Comparison of ENCODE assay signal across 1 mouse cellular context in the genomic region with DNA sequence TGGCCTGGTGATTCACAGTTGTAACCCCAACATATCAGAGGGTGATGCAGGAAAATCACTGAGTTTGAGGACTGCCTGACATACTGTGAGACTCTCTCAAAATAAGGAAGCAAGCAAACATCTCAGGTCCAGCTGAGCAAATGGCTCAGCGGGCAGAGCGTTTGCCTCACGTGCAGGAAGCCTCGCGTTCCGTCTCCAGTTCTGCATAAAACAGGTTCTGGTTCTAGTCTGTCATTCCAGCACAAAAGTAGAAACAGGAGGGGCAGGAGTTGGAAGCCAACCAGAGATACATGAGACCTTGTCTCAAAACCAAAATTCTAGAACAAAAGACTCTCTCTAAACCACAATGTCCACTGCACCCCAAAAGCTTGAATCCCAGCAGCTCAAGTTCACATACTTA.
A peak's percentile ranks its signal among the peaks of the same experiment; 100 is the strongest.
TF ChIP-seq lines count a peak whose summit lies in the region.

No protein-coding gene starts in this region.

TF ChIP-seq in MEL, 35 proteins besides CTCF, POLR2A, EP300 and RAD21 (continued from another document):
- TF ChIP-seq POLR2AphosphoS2 (IDR thresholded peaks at IDR 0.05; ENCODE audit: low read length) (no peak), TBP (IDR thresholded peaks at IDR 0.05; ENCODE audit: low read depth, low read length) (no peak; the same call in 1 of the 2 replicates), BHLHE40 (IDR thresholded peaks at IDR 0.05; ENCODE audit: borderline replicate concordance, low read depth, low read length) (peak; percentile 99)
